Mouse (Mus musculus) lung, postnatal 0 days (tissue): ENCODE data around the gene Eng. TPM values are rescaled to one million over a fixed set of nuclear protein-coding genes. Genes with fewer than 3 reads are reported as not detected.
A peak's percentile ranks its signal among the peaks of the same experiment; 100 is the strongest.

Experiments used
- ATAC-seq: fragments of 200-750 bp; cut with Nextera tagmentation; 2 replicates; pipeline ENCODE4 v1.8.0; 2017; ENCODE audit warnings: moderate library complexity
- DNase-seq: peaks from one replicate; pipeline ENCODE4 v3.0.0-alpha.2; 2016; ENCODE audit warnings: low spot score
- H3K27ac ChIP-seq: fragments of 300-500 bp; sonication (generic); 2 replicates; pipeline ENCODE4 v1.5.1; 2014; ENCODE audit warnings: antibody characterized with exemption, mild to moderate bottlenecking, low read length, mixed read lengths
- H3K27me3 ChIP-seq: fragments of 300-500 bp; sonication (generic); replicated peaks from 2 replicates; pipeline ENCODE4 v1.6.1; 2014; ENCODE audit warnings: low read length, mixed read lengths; ENCODE audit not compliant: insufficient read depth
- H3K36me3 ChIP-seq: fragments of 300-500 bp; sonication (generic); 2 replicates; pipeline ENCODE4 v1.6.1; 2014; ENCODE audit warnings: low read length, mixed read lengths; ENCODE audit not compliant: insufficient read depth
- H3K4me1 ChIP-seq: fragments of 300-500 bp; sonication (generic); 2 replicates; pipeline ENCODE4 v1.6.1; 2014; ENCODE audit warnings: antibody characterized with exemption, low read depth, low read length, mixed read lengths; ENCODE audit not compliant: insufficient read depth
- H3K4me2 ChIP-seq: fragments of 300-500 bp; sonication (generic); replicated peaks from 2 replicates; pipeline ENCODE4 v1.6.1; 2014; ENCODE audit warnings: low read depth, mild to moderate bottlenecking, low read length, moderate library complexity, mixed read lengths
- H3K4me3 ChIP-seq: fragments of 300-500 bp; sonication (generic); 2 replicates; pipeline ENCODE4 v1.5.1; 2014; ENCODE audit warnings: low read depth, low read length
- H3K9ac ChIP-seq: fragments of 300-500 bp; sonication (generic); replicated peaks from 2 replicates; pipeline ENCODE4 v1.6.1; 2014; ENCODE audit warnings: low read depth, mild to moderate bottlenecking
- H3K9me3 ChIP-seq: fragments of 300-500 bp; sonication (generic); 2 replicates; pipeline ENCODE4 v1.6.1; 2016; ENCODE audit warnings: low read length, mixed read lengths
- CTCF ChIP-seq: IDR thresholded peaks from 2 replicates; pipeline ENCODE4 v1.5.1; 2016; ENCODE audit warnings: antibody characterized with exemption, mild to moderate bottlenecking
- EP300 ChIP-seq: IDR thresholded peaks from 2 replicates; pipeline ENCODE4 v1.6.1; 2016; ENCODE audit warnings: antibody characterized with exemption, mild to moderate bottlenecking, control low read depth
- WGBS: fragments of 180-500 bp; shearing (Covaris S2); extraction: QIAGEN DNeasy Blood & Tissue Kit; methylation state at CpG from one replicate; pipeline ENCODE4 v1.1.7; 2014; 5-methylcytosine and 5-hydroxymethylcytosine counted together
- microRNA counts: library from miRNA; unstranded; fragments of <30 nt; microRNA quantifications from one replicate; lab custom pipeline; 2015
- microRNA-seq: library from miRNA; unstranded; fragments of <30 nt; microRNA quantifications from one replicate; pipeline ENCODE4, GENCODE M21; 2016
- polyA plus RNA-seq: library from polyadenylated mRNA; unstranded; fragments of >200 nt; fragmentation: Nextera tagmentation; extraction: Ambion mirVana; gene quantifications from 2 replicates; pipeline ENCODE4 v1.2.1, GENCODE M21; 2015

Eng gene
- polyA plus RNA-seq, 1 experiment from 2014 or later: 130 TPM

DNA sequence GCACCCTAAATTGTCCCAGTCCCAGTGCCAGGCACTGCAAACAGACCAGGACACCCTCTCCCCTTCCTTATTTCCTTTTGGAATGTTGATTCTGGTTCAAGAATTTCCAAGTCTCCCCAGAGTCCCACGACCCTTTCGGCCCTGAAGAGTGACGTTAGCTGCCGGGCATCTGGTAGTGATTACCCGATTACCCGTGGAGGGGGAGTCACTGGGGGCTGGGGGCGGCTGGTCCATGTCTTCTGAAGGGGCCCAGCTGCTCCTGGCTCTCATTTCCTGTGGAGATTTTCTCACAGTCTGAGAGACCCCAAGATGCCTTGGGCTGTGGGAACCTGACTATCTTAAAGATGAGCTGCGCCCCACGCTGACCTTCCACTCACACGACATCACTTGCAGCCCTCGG lies 84.5 kb downstream of the Eng start:
- no peaks in the 10 kb centered on the region for H3K36me3 ChIP-seq
- H3K4me2 ChIP-seq: peak overlapping the region; percentile 54
- H3K9me3 ChIP-seq: no peaks in the 10 kb centered on the region
- TF ChIP-seq EP300 (no peak), CTCF (no peak)
- no peaks in the 10 kb centered on the region for H3K27me3 ChIP-seq
- 0 out of 2 replicates have a peak overlapping the region, but pooled peaks have one; percentile 0 for H3K4me3 ChIP-seq
- DNase-seq (peak; percentile 58), ATAC-seq (no peak)
- H3K9ac ChIP-seq: no peak overlapping the region
- 17% methylated on average over 11 of the region's 11 CpGs for WGBS
- peak overlapping the region; percentile 83 for H3K27ac ChIP-seq
- peaks cover 8% of the 10 kb centered on the region; the same call in 1 of the 2 replicates for H3K4me1 ChIP-seq

DNA sequence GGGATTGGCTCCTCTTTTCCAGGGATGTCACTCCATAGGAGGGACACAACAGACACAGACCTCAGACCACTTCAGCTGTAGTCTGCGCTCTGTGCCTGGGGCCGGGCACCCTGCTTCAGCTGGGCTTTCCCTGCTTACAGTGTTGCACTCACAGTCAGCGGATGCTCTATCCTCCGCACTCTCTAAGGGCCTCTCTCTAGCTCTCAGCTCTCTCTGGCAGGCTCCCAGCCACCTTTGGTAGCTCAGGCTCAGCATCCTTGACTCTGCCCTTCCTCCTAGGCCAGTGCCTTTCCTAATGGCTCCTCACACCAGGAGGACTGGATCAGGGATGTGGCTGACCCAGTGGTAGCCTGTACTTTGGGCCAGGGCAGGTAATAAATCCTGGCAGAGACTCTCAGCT lies 85.5 kb downstream of the Eng start:
- WGBS: 47% methylated on average over 4 of the region's 4 CpGs
- no peak for TF ChIP-seq EP300
- ATAC-seq: no peak
- no peaks in the 10 kb centered on the region for H3K36me3 ChIP-seq
- DNase-seq: no peak
- H3K4me3 ChIP-seq: no peak overlapping the region
- H3K9ac ChIP-seq: no peak overlapping the region
- H3K27ac ChIP-seq: peak overlapping the region; percentile 83
- H3K27me3 ChIP-seq: no peaks in the 10 kb centered on the region
- H3K9me3 ChIP-seq: no peaks in the 10 kb centered on the region
- peaks cover 7% of the 10 kb centered on the region; the same call in 1 of the 2 replicates for H3K4me1 ChIP-seq
- no peak overlapping the region for H3K4me2 ChIP-seq

MicroRNA genes within 50 kb of the gene (microRNA counts, 519-probe panel; counts per million panel counts)
- microRNA mmu-miR-1954 (lab: Ali Mortazavi, UCI) (not detected), microRNA mmu-miR-2861 (lab: Ali Mortazavi, UCI) (not detected)

Small RNA genes within 50 kb of the gene (microRNA-seq; reads per million reads assigned to microRNA genes)
- not detected for gene Gm47291
- not detected for gene Mir1954
- not detected for gene Mir2861
- gene Mir3960: not detected
- not detected for gene Mir8093

Other genes starting within 250 kb of the Eng start
- gene Naif1, start 196.1 kb upstream of the Eng start, polyA plus RNA-seq: 4.1 and 4.6 TPM in 2 replicates
- 16.7 and 21.5 TPM in 2 replicates for gene Slc25a25, start 195.2 kb upstream of the Eng start, polyA plus RNA-seq
- 8.0 and 8.4 TPM in 2 replicates for gene Fam102a, start 111.3 kb upstream of the Eng start, polyA plus RNA-seq
- 103 and 112 TPM in 2 replicates for gene Dpm2, start 75.7 kb upstream of the Eng start, polyA plus RNA-seq
- not detected in 2 replicates for gene Pip5kl1, start 71.8 kb upstream of the Eng start, polyA plus RNA-seq
- gene 9430097D07Rik, start 70.9 kb upstream of the Eng start, polyA plus RNA-seq: not detected in 2 replicates
- gene St6galnac4, start 59.5 kb upstream of the Eng start, polyA plus RNA-seq: 32.0 and 38.9 TPM in 2 replicates
- 13.4 and 14.4 TPM in 2 replicates for gene St6galnac6, start 46.9 kb upstream of the Eng start, polyA plus RNA-seq
- gene Ak1, start 24.8 kb upstream of the Eng start, polyA plus RNA-seq: 31.7 and 36.3 TPM in 2 replicates
- gene Fpgs, start 57.5 kb downstream of the Eng start, polyA plus RNA-seq: 12.6 and 15.6 TPM in 2 replicates
- gene Cdk9, start 66.5 kb downstream of the Eng start, polyA plus RNA-seq: 62.8 and 68.7 TPM in 2 replicates
- 51.8 and 53.5 TPM in 2 replicates for gene Sh2d3c, start 74.5 kb downstream of the Eng start, polyA plus RNA-seq
- 0.30 TPM in 2 replicates for gene 6330409D20Rik, start 94.4 kb downstream of the Eng start, polyA plus RNA-seq
- gene Tor2a, start 110.6 kb downstream of the Eng start, polyA plus RNA-seq: 60.9 and 63.5 TPM in 2 replicates
- 1.8 and 2.4 TPM in 2 replicates for gene Ttc16, start 129.0 kb downstream of the Eng start, polyA plus RNA-seq
- 2.9 and 3.3 TPM in 2 replicates for gene Ptrh1, start 129.2 kb downstream of the Eng start, polyA plus RNA-seq
- 2.2 and 5.2 TPM in 2 replicates for gene Cfap157, start 137.8 kb downstream of the Eng start, polyA plus RNA-seq
- gene Stxbp1, start 200.7 kb downstream of the Eng start, polyA plus RNA-seq: 22.2 and 22.4 TPM in 2 replicates
- gene Fam129b, start 229.5 kb downstream of the Eng start, polyA plus RNA-seq: 121 and 150 TPM in 2 replicates